In genomic region chr6:142884128-142884527, GRCm38 (mm10) we compare ENCODE assay signal across 9 mouse cellular contexts.
A peak's percentile ranks its signal among the peaks of the same experiment; 100 is the strongest.
DNase-seq lines count a peak whose midpoint lies in the region; ATAC-seq and TF ChIP-seq lines count a peak whose summit lies in the region.
"Had no signal": no experiment of that assay in that cellular context is flagged by ENCODE, and none has a peak within 500 bp of the region (broad histone marks: within the 10 kb centered on the region; RNA-seq: fewer than 3 reads in every experiment).

No protein-coding gene starts in this region.

- DNase-seq in kidney, adult 9 months, result peak; percentile 55
- DNase-seq in kidney, adult 18-20 months, result no peak
- peak; percentile 41 for DNase-seq in c-Kit-positive CD71-positive TER-119-negative erythroid progenitor cells, embryonic 14.5 days (ENCODE audit: low read depth)
- DNase-seq in liver, embryonic 14.5 days (ENCODE audit: low read depth in 3 of 3, low spot score in 3 of 3), result no peak
- peak; percentile 58 for DNase-seq in thymus, postnatal 0 days (ENCODE audit: low spot score)
- no peak for DNase-seq in yolk sac, embryonic 10.5 days (ENCODE audit: low spot score)
- DNase-seq in forebrain, embryonic 14.5 days (ENCODE audit: low spot score), result no peak

- H3K9ac ChIP-seq in liver, embryonic 14.5 days (replicated peaks), result no peak overlapping the region
- no peak overlapping the region for H3K9ac ChIP-seq in midbrain, embryonic 15.5 days
- H3K9ac ChIP-seq in forebrain, embryonic 14.5 days (ENCODE audit: low read length), result no peak overlapping the region
- H3K9ac ChIP-seq: embryonic facial prominence, embryonic 13.5 days had no signal

- no peaks in the 10 kb centered on the region for H3K9me3 ChIP-seq in liver, embryonic 14.5 days (ENCODE audit: control insufficient read depth, low read length)
- H3K9me3 ChIP-seq in midbrain, embryonic 15.5 days, result no peaks in the 10 kb centered on the region
- H3K9me3 ChIP-seq in forebrain, embryonic 14.5 days (replicated peaks; ENCODE audit: control insufficient read depth, low read length), result no peaks in the 10 kb centered on the region
- H3K9me3 ChIP-seq: embryonic facial prominence, embryonic 13.5 days had no signal

- H3K4me2 ChIP-seq in liver, embryonic 14.5 days (ENCODE audit: low read depth), result no peak overlapping the region
- H3K4me2 ChIP-seq in midbrain, embryonic 15.5 days, result no peak overlapping the region
- H3K4me2 ChIP-seq in forebrain, embryonic 14.5 days (ENCODE audit: low read length), result no peak overlapping the region
- H3K4me2 ChIP-seq: embryonic facial prominence, embryonic 13.5 days had no signal

- 29% methylated on average over 9 of the region's 9 CpGs for WGBS in liver, embryonic 14.5 days (ENCODE audit: insufficient replicate concordance)
- 60% methylated on average over 9 of the region's 9 CpGs for WGBS in midbrain, embryonic 15.5 days
- 67% methylated on average over 9 of the region's 9 CpGs for WGBS in forebrain, embryonic 14.5 days

- no peak for TF ChIP-seq EP300 in liver, embryonic 14.5 days (IDR thresholded peaks at IDR 0.05; ENCODE audit: low read depth)

- peak; percentile 72 for ATAC-seq in liver, embryonic 14.5 days (ENCODE audit: insufficient read depth)
- ATAC-seq in midbrain, embryonic 15.5 days (replicated peaks), result no peak
- ATAC-seq in forebrain, embryonic 14.5 days, result no peak

- no peak overlapping the region for H3K27ac ChIP-seq in liver, embryonic 14.5 days
- H3K27ac ChIP-seq in midbrain, embryonic 15.5 days, result no peak overlapping the region
- no peak overlapping the region for H3K27ac ChIP-seq in forebrain, embryonic 14.5 days (ENCODE audit: low read depth, low read length)
- H3K27ac ChIP-seq: embryonic facial prominence, embryonic 13.5 days had no signal

- H3K4me1 ChIP-seq in liver, embryonic 14.5 days (replicated peaks; ENCODE audit: control insufficient read depth in 2 of 2, insufficient read depth in 2 of 2, low read length in 1 of 2), result peaks cover under 1 to 29% of the 10 kb centered on the region in 2 experiments; a peak in 2 of 4 replicates
- H3K4me1 ChIP-seq in midbrain, embryonic 15.5 days, result peaks cover 8% of the 10 kb centered on the region
- peaks cover 3% of the 10 kb centered on the region; the same call in 1 of the 2 replicates for H3K4me1 ChIP-seq in forebrain, embryonic 14.5 days (ENCODE audit: control insufficient read depth, insufficient read depth, low read length)

- H3K27me3 ChIP-seq in liver, embryonic 14.5 days (ENCODE audit: control insufficient read depth, insufficient read depth, low read length), result no peaks in the 10 kb centered on the region
- H3K27me3 ChIP-seq in midbrain, embryonic 15.5 days (replicated peaks), result no peaks in the 10 kb centered on the region
- no peaks in the 10 kb centered on the region for H3K27me3 ChIP-seq in forebrain, embryonic 14.5 days (replicated peaks; ENCODE audit: control insufficient read depth, insufficient read depth, low read length)
- H3K27me3 ChIP-seq: embryonic facial prominence, embryonic 13.5 days had no signal

- no peaks in the 10 kb centered on the region for H3K36me3 ChIP-seq in liver, embryonic 14.5 days (replicated peaks; ENCODE audit: control insufficient read depth, insufficient read depth, low read depth)
- H3K36me3 ChIP-seq in midbrain, embryonic 15.5 days (replicated peaks), result no peaks in the 10 kb centered on the region
- no peaks in the 10 kb centered on the region for H3K36me3 ChIP-seq in forebrain, embryonic 14.5 days (ENCODE audit: control insufficient read depth, insufficient read depth, low read length)
- H3K36me3 ChIP-seq: embryonic facial prominence, embryonic 13.5 days had no signal

- no peak overlapping the region for H3K4me3 ChIP-seq in liver, embryonic 14.5 days (ENCODE audit: insufficient read depth in 1 of 2, low read depth in 2 of 2, low read length in 2 of 2)
- no peak overlapping the region for H3K4me3 ChIP-seq in midbrain, embryonic 15.5 days
- H3K4me3 ChIP-seq in forebrain, embryonic 14.5 days (ENCODE audit: low read depth, low read length), result no peak overlapping the region
- H3K4me3 ChIP-seq: embryonic facial prominence, embryonic 13.5 days had no signal

- no peak for TF ChIP-seq CTCF in liver, embryonic 14.5 days (IDR thresholded peaks at IDR 0.05; ENCODE audit: low read depth)

Comparison
In these comparisons a context has a peak if more than half of its experiments do, and no peak if none do; other contexts are left out.
1. DNase-seq: peak in kidney, adult 9 months (single experiment), c-Kit-positive CD71-positive TER-119-negative erythroid progenitor cells, embryonic 14.5 days (single experiment) and thymus, postnatal 0 days (single experiment); none in kidney, adult 18-20 months (single experiment), liver, embryonic 14.5 days (0 of 3), yolk sac, embryonic 10.5 days (single experiment) and forebrain, embryonic 14.5 days (single experiment).